Mouse (Mus musculus) activated CD4-positive, CD25-positive, alpha-beta regulatory T cell, adult 4 months (primary cell): ENCODE measurements around the gene Katnbl1. TPM values are rescaled to one million over a fixed set of nuclear protein-coding genes. Genes with fewer than 3 reads are reported as not detected.

Source experiments
- polyA plus RNA-seq, 2 experiments: library from polyadenylated mRNA; unstranded; fragments of 100-300 nt; shearing (Covaris generic); gene quantifications; one replicate each; pipeline ENCODE4 v1.2.1; 2017

Katnbl1 gene
- polyA plus RNA-seq, 2 experiments from 2014 or later = 21.4 to 21.7 TPM

Other genes starting within 250 kb of the Katnbl1 start
- gene Olfr1316, start 244.2 kb upstream of the Katnbl1 start, polyA plus RNA-seq = under 1 TPM in 1 of 2 experiments, not detected in 1; 0.11 TPM
- gene Olfr1317, start 238.9 kb upstream of the Katnbl1 start, polyA plus RNA-seq = not detected
- gene Olfr1318, start 225.0 kb upstream of the Katnbl1 start, polyA plus RNA-seq = not detected
- 10 to 100 TPM; 25.3 to 33.5 TPM for gene Lpcat4, start 139.7 kb upstream of the Katnbl1 start, polyA plus RNA-seq
- not detected for gene Nutm1, start 119.9 kb upstream of the Katnbl1 start, polyA plus RNA-seq
- 100 to 1,000 TPM; 171 to 211 TPM for gene Nop10, start 117.3 kb upstream of the Katnbl1 start, polyA plus RNA-seq
- 10 to 100 TPM; 47.9 to 48.7 TPM for gene Slc12a6, start 113.4 kb upstream of the Katnbl1 start, polyA plus RNA-seq
- gene Gm21985, start 112.9 kb upstream of the Katnbl1 start, polyA plus RNA-seq = not detected
- 10 to 100 TPM; 76.4 to 79.2 TPM for gene Emc4, start 11.2 kb upstream of the Katnbl1 start, polyA plus RNA-seq
- gene Emc7, start 75.8 kb downstream of the Katnbl1 start, polyA plus RNA-seq = 10 to 100 TPM; 11.5 to 14.5 TPM
- gene Chrm5, start 101.6 kb downstream of the Katnbl1 start, polyA plus RNA-seq = not detected
- gene Aven, start 113.8 kb downstream of the Katnbl1 start, polyA plus RNA-seq = 10 to 100 TPM; 12.1 to 13.0 TPM